Mouse (Mus musculus) adrenal gland, adult 2 months (tissue): ENCODE results near the gene Fbh1. TPM values are rescaled to one million over a fixed set of nuclear protein-coding genes. Genes with fewer than 3 reads are reported as not detected.

ENCODE experiments used
- DNase-seq: peaks from one replicate; pipeline ENCODE4 v3.0.0; 2021
- long read RNA-seq: library from polyadenylated mRNA; stranded (forward); transcript quantifications from one replicate; pipeline ENCODE4 v2.0.0, GENCODE M21; 2021
- polyA plus RNA-seq: library from polyadenylated mRNA; depleted of rRNA; stranded (reverse); fragments of >200 nt; gene quantifications from 2 replicates; pipeline ENCODE4 v1.2.3, GENCODE M21; 2012; rRNA removed
- total RNA-seq, 2 experiments: library from RNA; stranded (reverse); gene quantifications; 2 replicates each; pipeline ENCODE4 v1.2.3; 2021

Fbh1 gene
- 10 to 100 TPM; 52.9 to 80.8 TPM for total RNA-seq
- polyA plus RNA-seq = 32.1 and 42.5 TPM in 2 replicates
- long read RNA-seq, transcript Fbh1-201 (21 exons, 3,567 nt) = major isoform, 30 of 72 reads
- long read RNA-seq, partial matches to known transcripts = 11 of 72 reads
- long read RNA-seq, other reads (novel, unspliced or antisense) = 31 of 72 reads

DNA sequence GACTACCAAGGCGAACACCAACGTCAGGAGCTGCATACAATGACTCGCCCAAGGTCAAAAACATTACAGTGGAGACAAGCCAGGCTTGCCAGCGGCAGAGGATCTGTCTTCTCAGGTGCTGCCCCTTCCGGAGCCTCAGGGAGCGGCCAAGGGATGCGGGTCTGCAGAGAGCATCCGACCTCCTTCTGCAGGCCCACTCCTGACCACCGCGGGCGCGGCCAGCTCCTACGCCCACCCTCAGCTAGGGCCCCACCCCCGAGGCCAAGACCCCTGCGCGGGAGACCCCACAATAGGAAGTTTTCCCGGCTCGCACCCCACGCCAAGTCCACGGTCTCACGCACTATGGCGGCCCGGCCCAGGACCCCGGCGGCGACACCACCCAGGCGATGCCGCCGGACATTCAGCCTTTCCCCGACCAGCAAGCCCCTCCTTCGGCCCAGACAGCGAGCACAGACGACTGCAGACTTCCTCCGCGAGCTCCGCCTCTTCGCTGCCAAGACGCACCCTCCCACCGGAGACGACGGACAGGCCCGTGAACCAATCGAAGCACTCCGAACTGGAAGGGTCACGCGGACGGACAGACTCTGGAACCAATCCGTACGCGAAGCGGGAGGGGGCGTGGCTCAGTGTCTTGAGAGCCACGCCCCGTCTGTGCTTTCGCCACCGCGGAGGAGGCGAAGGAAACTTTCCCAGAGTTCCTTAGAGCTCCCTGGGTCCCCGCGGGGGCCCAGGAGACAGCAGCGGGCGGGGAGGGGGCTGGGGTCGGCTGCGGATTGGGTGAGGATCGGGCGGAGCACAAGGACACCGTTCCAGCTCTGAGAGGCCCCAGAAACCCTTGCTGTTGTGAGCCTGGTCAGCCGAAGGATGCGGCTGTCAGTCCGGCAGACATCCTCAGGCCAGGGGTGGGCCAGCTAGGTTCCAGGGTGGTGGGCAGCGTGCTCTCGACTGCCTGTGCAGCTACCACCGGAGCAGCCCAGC, at the start of gene Fbh1, which contains the start of gene Ankrd16:
Gene Fbh1, minus strand, starts transcription at position 492 of the 978 bp plus-strand sequence.
Gene Ankrd16, plus strand, starts transcription at position 786 of the 978 bp plus-strand sequence.
- peak; percentile 100 for DNase-seq

DNA sequence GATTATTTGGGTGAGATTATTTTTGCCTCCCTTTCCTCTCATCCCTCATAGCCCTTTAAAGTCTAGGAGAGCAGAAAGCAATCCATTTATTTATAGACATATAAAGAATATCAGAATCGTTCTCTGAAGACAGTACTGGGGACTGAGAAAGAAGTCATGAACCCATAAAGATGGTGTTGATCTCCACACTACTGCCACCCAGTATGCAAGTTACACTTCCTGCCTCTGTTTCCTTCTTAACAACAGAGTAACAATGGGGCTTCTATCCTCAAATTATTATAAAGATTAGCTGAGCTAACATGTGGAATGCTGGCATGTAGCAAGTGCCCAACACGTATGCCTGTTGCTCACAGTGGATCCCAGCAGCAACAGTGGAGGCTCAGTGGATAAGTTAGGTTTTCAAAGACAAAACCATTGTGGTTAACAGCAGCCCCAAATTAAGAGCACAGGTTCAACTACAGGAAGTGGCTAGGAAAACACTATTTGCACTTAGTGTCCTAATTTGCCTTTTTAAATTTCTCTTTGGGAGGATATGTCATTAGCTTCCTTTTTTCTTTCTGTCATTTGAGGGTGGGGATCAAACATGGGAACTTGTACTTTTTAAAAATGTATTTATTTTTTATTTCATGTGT, 24.0 kb upstream of the Fbh1 start:
- no peak for DNase-seq

GRCm38 (mm10) chr2:11797930-11798364, 20.6 kb upstream of the Fbh1 start:
- DNase-seq = no peak

DNA sequence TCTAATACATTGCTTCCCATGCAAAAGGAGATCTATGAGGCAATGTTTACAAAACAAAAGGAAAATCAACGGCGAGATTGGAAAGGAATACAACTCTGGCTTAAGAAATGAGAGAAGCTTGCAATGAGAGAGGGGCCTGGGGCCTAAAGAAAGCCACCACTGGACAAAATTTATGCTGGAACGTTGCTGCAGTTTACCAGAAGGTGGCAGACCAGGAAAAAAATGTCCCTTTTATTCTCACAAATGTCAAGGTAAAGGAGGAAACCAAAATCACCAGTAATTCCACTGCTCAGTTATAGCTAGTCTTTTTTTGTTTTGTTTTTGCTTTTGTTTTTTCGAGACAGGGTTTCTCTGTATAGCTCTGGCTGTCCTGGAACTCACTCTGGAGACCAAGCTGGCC, 17.3 kb upstream of the Fbh1 start:
- DNase-seq = no peak

DNA sequence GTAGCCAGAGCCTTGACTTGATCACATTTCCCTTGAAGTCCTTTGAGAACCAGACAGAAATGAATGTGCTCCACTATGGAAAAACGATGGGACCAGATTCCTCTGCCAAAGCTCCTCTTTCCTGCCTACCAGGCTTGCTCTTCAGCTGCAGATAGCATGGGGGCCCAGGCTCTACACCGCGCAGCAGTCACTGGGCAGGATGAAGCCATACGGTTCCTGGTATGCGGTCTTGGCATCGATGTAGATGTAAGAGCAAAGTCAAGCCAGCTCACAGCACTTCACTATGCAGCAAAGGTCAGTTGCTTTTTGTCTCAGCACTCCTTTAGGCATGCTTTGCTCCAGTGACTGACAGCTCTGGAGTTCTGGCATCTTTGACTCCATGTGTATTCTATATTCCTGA, 6.8 kb upstream of the Fbh1 start:
- no peak for DNase-seq

DNA sequence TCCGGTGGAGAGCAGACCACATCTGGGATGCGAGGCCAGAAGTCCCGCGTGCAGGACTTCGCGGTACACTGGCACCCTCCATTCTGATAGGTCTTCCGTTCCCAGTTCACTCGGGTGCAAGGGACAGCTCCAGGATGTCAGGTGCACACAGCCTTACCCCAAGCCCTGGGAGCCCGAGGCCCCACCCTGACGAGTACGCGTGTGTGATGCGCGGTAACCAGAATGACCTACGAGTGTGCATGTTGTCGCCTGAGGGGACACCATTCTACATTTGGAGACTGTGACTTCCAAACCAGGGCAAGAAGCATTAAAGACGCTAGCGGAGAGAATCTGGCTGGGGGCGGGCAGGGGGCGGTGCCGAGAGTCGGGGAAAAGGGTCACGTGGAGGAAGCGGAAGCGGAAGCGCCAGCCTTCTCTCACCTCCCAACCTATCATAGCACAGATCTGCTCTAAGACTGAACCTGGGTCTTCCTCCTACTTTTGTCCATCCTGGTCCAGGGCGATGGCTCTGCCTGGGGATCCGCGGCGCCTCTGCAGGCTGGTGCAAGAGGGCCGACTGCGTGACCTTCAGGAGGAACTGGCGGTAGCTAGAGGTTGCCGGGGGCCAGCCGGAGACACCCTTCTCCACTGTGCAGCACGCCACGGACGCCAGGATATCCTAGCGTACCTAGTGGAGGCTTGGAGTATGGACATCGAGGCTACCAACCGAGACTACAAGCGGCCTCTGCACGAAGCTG, 873 bp upstream of the Fbh1 start:
- peak; percentile 91 for DNase-seq

DNA sequence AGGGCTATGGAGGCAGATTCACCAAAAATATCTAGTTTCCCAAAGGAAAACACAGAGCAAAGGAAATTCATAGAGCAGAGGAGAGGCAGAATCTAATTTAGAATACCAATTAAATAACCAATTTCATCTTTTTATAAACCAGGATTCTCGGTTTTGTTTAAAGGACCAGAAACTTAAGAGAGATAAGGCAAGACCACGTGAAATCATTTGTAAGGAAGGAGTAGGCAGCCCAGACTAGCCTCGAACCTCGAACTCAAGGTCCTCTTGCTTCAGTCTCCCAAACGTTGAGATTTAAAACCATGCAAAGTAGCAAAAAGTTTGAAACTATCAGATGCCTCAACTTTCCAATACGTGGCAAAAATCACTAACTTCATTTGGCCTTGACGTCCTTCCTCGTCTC, 967 bp downstream of the Fbh1 start:
- no peak for DNase-seq

DNA sequence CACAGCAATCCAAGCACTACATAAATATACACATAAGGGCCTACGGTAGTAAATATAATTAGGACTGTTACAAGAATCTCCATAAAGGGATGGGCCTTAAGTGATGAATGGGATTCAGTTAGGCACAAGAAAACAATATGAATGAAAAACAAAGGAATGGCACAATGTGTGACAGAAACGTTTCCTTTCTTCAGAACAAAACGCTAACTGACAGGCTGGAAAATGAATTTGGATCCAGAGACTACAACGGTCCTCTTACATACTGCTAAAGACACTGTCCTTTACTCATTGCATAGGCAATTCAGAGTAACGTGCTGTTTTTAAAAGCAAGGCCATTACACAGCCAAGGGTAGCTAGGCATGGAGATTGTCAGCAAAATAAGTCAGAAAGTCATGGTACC, 2.3 kb downstream of the Fbh1 start:
- no peak for DNase-seq

- DNase-seq = no peak
These were observed 3.0 kb downstream of the Fbh1 start for GRCm38 (mm10) chr2:11774426-11774825.

- DNase-seq = no peak
These were observed 5.0 kb downstream of the Fbh1 start for GRCm38 (mm10) chr2:11772401-11772800.

GRCm38 (mm10) chr2:11771701-11772100, 5.7 kb downstream of the Fbh1 start:
- no peak for DNase-seq

DNA sequence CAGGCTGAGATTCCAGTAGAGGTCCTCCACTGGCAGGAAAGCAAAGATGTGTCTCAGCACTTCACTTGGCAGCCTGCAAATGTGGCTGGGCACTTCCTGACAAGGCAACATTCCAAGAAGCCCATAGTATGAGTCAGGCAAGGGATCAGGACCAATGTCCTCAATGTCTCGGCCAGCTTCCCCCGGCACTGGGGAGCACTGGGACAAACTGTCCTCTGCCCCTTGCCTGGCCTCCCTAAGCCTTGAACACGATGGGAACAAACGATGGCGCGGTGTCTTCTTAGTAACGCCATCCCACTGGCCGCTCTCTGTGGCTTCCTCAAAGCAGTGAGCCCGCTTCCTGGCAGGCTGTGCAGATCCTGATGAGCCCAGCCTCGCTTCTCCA, 10.2 kb downstream of the Fbh1 start:
- peak; percentile 42 for DNase-seq

- DNase-seq = no peak
These were observed 10.8 kb downstream of the Fbh1 start for GRCm38 (mm10) chr2:11766485-11767160.

DNA sequence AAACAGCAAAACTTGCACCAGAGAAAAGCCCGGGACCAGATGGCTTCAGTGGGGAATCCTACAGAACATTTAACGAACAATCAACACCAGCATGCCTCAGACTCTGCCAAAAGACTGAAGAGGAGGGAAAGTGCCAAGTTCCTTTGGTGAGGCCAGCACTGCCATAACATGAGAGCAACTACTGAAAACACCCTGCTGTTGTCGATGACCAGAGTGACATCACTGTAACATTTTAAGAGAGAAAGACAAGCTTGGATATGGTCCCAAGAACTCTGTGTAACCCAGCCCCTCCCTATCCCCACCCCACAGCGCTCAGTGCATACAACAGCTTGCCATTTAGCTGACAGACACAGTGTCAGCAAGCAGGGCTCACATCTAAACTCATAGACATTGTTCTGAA, 11.7 kb downstream of the Fbh1 start:
- no peak for DNase-seq

- DNase-seq = no peak
These were observed 14.8 kb downstream of the Fbh1 start for GRCm38 (mm10) chr2:11762541-11762940.

DNA sequence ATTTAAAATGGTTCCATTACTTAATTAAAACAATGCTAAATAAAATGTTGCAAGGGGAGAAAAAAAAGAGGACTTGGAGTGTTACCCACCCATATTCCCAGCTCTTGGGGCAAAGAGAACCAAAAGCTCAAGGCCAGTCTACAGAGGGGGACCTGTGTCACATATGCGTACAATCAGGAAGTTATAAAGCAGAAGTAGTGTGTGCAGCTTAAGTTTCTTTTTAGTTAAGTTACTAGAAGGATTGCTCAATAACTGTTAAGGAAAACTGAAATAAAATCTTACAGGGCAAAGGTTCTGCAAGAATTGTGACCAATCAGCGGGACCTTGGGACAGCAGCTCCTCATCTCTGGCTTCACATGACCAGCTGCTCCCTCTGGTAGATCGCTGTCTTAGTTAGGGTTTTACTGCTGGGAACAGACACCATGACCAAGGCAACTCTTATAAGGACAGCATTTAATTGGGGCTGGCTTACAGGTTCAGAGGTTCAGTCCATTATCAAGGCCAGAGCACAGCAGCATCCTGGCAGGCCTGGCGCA, 37.8 kb downstream of the Fbh1 start:
- DNase-seq = no peak

DNA sequence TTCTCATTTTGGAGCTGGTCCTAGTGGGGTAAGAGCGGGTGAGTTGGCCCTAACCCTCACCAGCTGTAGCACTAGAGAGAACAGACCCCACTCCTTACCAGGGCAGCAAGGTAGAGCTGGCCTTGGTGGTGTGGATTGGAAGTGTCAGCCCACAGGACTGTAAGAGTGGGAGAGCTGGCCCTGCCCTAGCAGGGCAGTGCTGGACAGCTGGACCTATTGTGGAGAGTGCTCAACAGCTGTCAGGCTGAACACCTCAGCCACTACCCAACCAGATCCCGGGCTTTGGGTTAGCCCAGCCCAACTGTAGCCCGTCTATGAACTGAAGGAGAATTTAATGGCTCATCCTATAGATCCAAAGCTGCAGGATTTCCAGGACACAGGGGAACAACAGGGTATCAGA, 38.6 kb downstream of the Fbh1 start:
- DNase-seq = no peak

- no peak for DNase-seq
These were observed 41.5 kb downstream of the Fbh1 start for GRCm38 (mm10) chr2:11735853-11736252.

GRCm38 (mm10) chr2:11732978-11733377, 44.4 kb downstream of the Fbh1 start:
- DNase-seq = no peak

DNA sequence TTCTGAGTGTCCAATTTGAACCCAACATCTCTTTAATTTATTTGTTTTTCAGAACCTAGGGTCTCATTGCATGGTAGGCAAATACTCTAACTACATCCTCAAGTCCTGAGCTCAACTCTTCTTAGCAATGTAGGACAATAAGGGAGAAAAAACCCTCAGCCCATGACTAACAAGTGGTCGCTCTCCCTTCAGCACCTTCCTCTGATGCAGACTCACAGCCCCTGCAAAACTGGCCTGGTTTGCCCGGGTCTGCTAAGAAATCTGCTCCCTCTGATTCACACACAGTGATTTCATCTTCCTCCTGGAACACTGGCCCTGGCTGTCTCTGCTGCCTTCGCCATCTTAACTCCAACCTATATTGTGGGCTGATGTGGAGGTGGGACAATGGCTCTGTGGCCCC, 48.3 kb downstream of the Fbh1 start:
- no peak for DNase-seq

GRCm38 (mm10) chr2:11727574-11727973, 49.8 kb downstream of the Fbh1 start:
- DNase-seq = no peak
